Mouse (Mus musculus): ENCODE measurements around the gene Prkra.

Prkra gene

DNA sequence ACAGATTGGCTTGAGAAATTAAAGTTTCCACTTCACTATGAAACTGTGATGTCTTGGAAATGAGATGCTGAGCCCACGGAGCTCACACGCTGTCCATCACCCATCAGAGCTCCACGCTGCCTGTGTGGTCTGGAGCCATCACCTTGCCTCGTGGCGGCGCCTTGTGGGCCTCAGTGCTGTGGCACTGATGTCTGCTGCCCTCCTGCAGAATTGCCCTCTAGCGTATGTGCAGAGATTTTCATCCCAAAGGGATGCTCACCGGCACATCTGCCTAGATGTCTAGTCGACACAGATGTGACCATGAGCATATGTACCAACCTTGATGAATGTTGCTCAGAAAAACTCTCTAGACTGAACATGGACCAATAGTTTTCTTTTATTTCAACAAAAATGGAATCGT, 60.9 kb downstream of the Prkra start:
- in situ Hi-C loops (cut with MboI, MseI) = no loop called here

GRCm38 (mm10) chr2:76585090-76585489, 62.7 kb downstream of the Prkra start:
- in situ Hi-C loops (cut with MboI, MseI) = no loop called here
